Mouse (Mus musculus) kidney, embryonic 16.5 days (tissue): ENCODE measurements around the gene Tdrd6. TPM values are rescaled to one million over a fixed set of nuclear protein-coding genes. Genes with fewer than 3 reads are reported as not detected.
A peak's percentile ranks its signal among the peaks of the same experiment; 100 is the strongest.

Experiments used
- ATAC-seq: fragments of 200-750 bp; cut with Nextera tagmentation; 2 replicates; pipeline ENCODE4 v1.8.0; 2017; ENCODE audit warnings: moderate TSS enrichment; ENCODE audit not compliant: low FRiP score, low TSS enrichment
- H3K27ac ChIP-seq: fragments of 300-500 bp; sonication (generic); 2 replicates; pipeline ENCODE4 v1.5.1; 2014; ENCODE audit warnings: low read length
- H3K27me3 ChIP-seq: fragments of 300-500 bp; sonication (generic); 2 replicates; pipeline ENCODE4 v1.6.1; 2014; ENCODE audit warnings: low read length, control low read depth, mixed read lengths; ENCODE audit not compliant: insufficient read depth
- H3K36me3 ChIP-seq: fragments of 300-500 bp; sonication (generic); 2 replicates; pipeline ENCODE4 v1.6.1; 2014; ENCODE audit warnings: low read length, control low read depth, mixed read lengths; ENCODE audit not compliant: insufficient read depth
- H3K4me1 ChIP-seq: fragments of 300-500 bp; sonication (generic); 2 replicates; pipeline ENCODE4 v1.6.1; 2014; ENCODE audit warnings: low read length, control low read depth, mixed read lengths; ENCODE audit not compliant: insufficient read depth
- H3K4me2 ChIP-seq: fragments of 300-500 bp; sonication (generic); replicated peaks from 2 replicates; pipeline ENCODE4 v1.6.1; 2014; ENCODE audit warnings: low read depth, low read length
- H3K4me3 ChIP-seq: fragments of 300-500 bp; sonication (generic); 2 replicates; pipeline ENCODE4 v1.5.1; 2014; ENCODE audit warnings: mild to moderate bottlenecking, low read length
- H3K9ac ChIP-seq: fragments of 300-500 bp; sonication (generic); replicated peaks from 2 replicates; pipeline ENCODE4 v1.6.1; 2014; ENCODE audit warnings: low read length
- H3K9me3 ChIP-seq: fragments of 300-500 bp; sonication (generic); 2 replicates; pipeline ENCODE4 v1.6.1; 2016; ENCODE audit warnings: low read length, control low read depth
- WGBS: fragments of 180-500 bp; shearing (Covaris S2); extraction: QIAGEN DNeasy Blood & Tissue Kit; methylation state at CpG from one replicate; pipeline ENCODE4 v1.1.7; 2014; 5-methylcytosine and 5-hydroxymethylcytosine counted together
- polyA plus RNA-seq: library from polyadenylated mRNA; unstranded; fragments of >200 nt; fragmentation: Nextera tagmentation; extraction: Ambion mirVana; gene quantifications from 2 replicates; pipeline ENCODE4 v1.2.1, GENCODE M21; 2015

Tdrd6 gene
- not detected in 2 replicates for polyA plus RNA-seq

GRCm38 (mm10) chr17:43629496-43630426, at the start of gene Tdrd6:
TSS of gene Tdrd6 (minus strand) at chr17:43630299.
- H3K36me3 ChIP-seq: no peaks in the 10 kb centered on the region
- 3% methylated on average over 80 of the region's 83 CpGs for WGBS

GRCm38 (mm10) chr17:43677317-43677716, 47.2 kb upstream of the Tdrd6 start:
- H3K9ac ChIP-seq: no peak overlapping the region
- no peaks in the 10 kb centered on the region for H3K9me3 ChIP-seq
- peaks cover 5% of the 10 kb centered on the region; the same call in 1 of the 2 replicates for H3K4me1 ChIP-seq
- H3K36me3 ChIP-seq: peaks cover 13% of the 10 kb centered on the region
- ATAC-seq: no peak
- no peak overlapping the region for H3K4me2 ChIP-seq
- no peak overlapping the region for H3K27ac ChIP-seq
- 33% methylated on average over 1 of the region's 1 CpGs for WGBS
- H3K27me3 ChIP-seq: no peaks in the 10 kb centered on the region
- H3K4me3 ChIP-seq: no peak overlapping the region

More at GRCm38 (mm10) chr17:43629496-43630426, at the start of gene Tdrd6:
- Histone ChIP-seq H3K27ac (no peak within 1 kb of the TSS), H3K4me1 (peaks cover 13% of the 10 kb centered on the region), H3K4me3 (peak within 1 kb of the TSS; percentile 46), H3K9me3 (peaks cover 15% of the 10 kb centered on the region; the same call in 1 of the 2 replicates), H3K27me3 (peaks cover 33% of the 10 kb centered on the region), H3K9ac (peak within 1 kb of the TSS; percentile 56), H3K4me2 (peak within 1 kb of the TSS; percentile 72)
- peak; percentile 76 for ATAC-seq

- peaks cover 10% of the 10 kb centered on the region for H3K36me3 ChIP-seq
- ATAC-seq: no peak
- no peak overlapping the region for H3K4me2 ChIP-seq
- WGBS: 88% methylated on average over 1 of the region's 1 CpGs
- H3K4me1 ChIP-seq: peaks cover 5% of the 10 kb centered on the region; the same call in 1 of the 2 replicates
- no peak overlapping the region for H3K27ac ChIP-seq
- H3K9me3 ChIP-seq: no peaks in the 10 kb centered on the region
- no peak overlapping the region for H3K4me3 ChIP-seq
- H3K27me3 ChIP-seq: no peaks in the 10 kb centered on the region
- H3K9ac ChIP-seq: no peak overlapping the region
Observed at GRCm38 (mm10) chr17:43676241-43676640, 46.1 kb upstream of the Tdrd6 start.

- H3K9ac ChIP-seq: no peak overlapping the region
Observed at GRCm38 (mm10) chr17:43675228-43675627, 45.1 kb upstream of the Tdrd6 start.

GRCm38 (mm10) chr17:43671907-43672306, 41.8 kb upstream of the Tdrd6 start:
- no peaks in the 10 kb centered on the region for H3K27me3 ChIP-seq
- no peak for ATAC-seq
- 77% methylated on average over 4 of the region's 4 CpGs for WGBS
- H3K9me3 ChIP-seq: no peaks in the 10 kb centered on the region
- no peak overlapping the region for H3K9ac ChIP-seq
- H3K4me2 ChIP-seq: no peak overlapping the region
- no peak overlapping the region for H3K4me3 ChIP-seq
- peaks cover 15% of the 10 kb centered on the region for H3K4me1 ChIP-seq
- H3K36me3 ChIP-seq: no peaks in the 10 kb centered on the region
- no peak overlapping the region for H3K27ac ChIP-seq

More at GRCm38 (mm10) chr17:43675228-43675627, 45.1 kb upstream of the Tdrd6 start:
- H3K36me3 ChIP-seq: peaks cover 3% of the 10 kb centered on the region
- H3K27me3 ChIP-seq: no peaks in the 10 kb centered on the region
- H3K4me1 ChIP-seq: peaks cover 5% of the 10 kb centered on the region; the same call in 1 of the 2 replicates
- WGBS: 76% methylated on average over 1 of the region's 1 CpGs
- no peak overlapping the region for H3K4me2 ChIP-seq
- no peaks in the 10 kb centered on the region for H3K9me3 ChIP-seq
- no peak overlapping the region for H3K27ac ChIP-seq
- no peak for ATAC-seq
- H3K4me3 ChIP-seq: no peak overlapping the region

- Histone ChIP-seq H3K4me1 (peaks cover 16% of the 10 kb centered on the region), H3K9me3 (no peaks in the 10 kb centered on the region), H3K9ac (no peak overlapping the region), H3K27ac (no peak overlapping the region), H3K27me3 (no peaks in the 10 kb centered on the region), H3K4me2 (peak overlapping the region; percentile 84), H3K4me3 (peak overlapping the region; percentile 74; the same call in 1 of the 2 replicates), H3K36me3 (no peaks in the 10 kb centered on the region)
- no peak for ATAC-seq
- 60% methylated on average over 6 of the region's 6 CpGs for WGBS
Observed at GRCm38 (mm10) chr17:43669145-43669695, 39.1 kb upstream of the Tdrd6 start.

GRCm38 (mm10) chr17:43667290-43667843, 37.3 kb upstream of the Tdrd6 start, which contains the start of gene Cyp39a1:
TSS of gene Cyp39a1 (plus strand) at chr17:43667425.
- no peak for ATAC-seq
- Histone ChIP-seq H3K4me2 (peak within 1 kb of the TSS; percentile 84), H3K27me3 (no peaks in the 10 kb centered on the region), H3K9me3 (no peaks in the 10 kb centered on the region), H3K4me1 (peaks cover 16% of the 10 kb centered on the region), H3K36me3 (no peaks in the 10 kb centered on the region; the same call in 1 of the 2 replicates), H3K9ac (peak within 1 kb of the TSS; percentile 76), H3K27ac (peak within 1 kb of the TSS; percentile 59; the same call in 1 of the 2 replicates), H3K4me3 (peak within 1 kb of the TSS; percentile 74)
- 0% methylated on average over 17 of the region's 17 CpGs for WGBS

GRCm38 (mm10) chr17:43666576-43667289, 36.6 kb upstream of the Tdrd6 start, which contains the start of gene Slc25a27:
TSS of gene Slc25a27 (minus strand) at chr17:43667214.
- peak; percentile 97 for ATAC-seq
- Histone ChIP-seq H3K9me3 (no peaks in the 10 kb centered on the region), H3K27me3 (no peaks in the 10 kb centered on the region), H3K4me3 (peak within 1 kb of the TSS; percentile 74), H3K4me2 (peak within 1 kb of the TSS; percentile 84), H3K9ac (peak within 1 kb of the TSS; percentile 76), H3K4me1 (peaks cover 16% of the 10 kb centered on the region), H3K27ac (peak within 1 kb of the TSS; percentile 59; the same call in 1 of the 2 replicates), H3K36me3 (no peaks in the 10 kb centered on the region; the same call in 1 of the 2 replicates)
- under 1% methylated on average over 41 of the region's 41 CpGs for WGBS
